ENCODE assay signal across 14 mouse cellular contexts in genomic region chr4:32262825-32263684, GRCm38 (mm10). TPM values are rescaled to one million over a fixed set of nuclear protein-coding genes. Genes with fewer than 3 reads are reported as not detected.
DNase-seq lines count a peak whose midpoint lies in the region; ATAC-seq and TF ChIP-seq lines count a peak whose summit lies in the region.
"Had no signal": no experiment of that assay in that cellular context is flagged by ENCODE, and none has a peak within 500 bp of the region (broad histone marks: within the 10 kb centered on the region; RNA-seq: fewer than 3 reads in every experiment).

No protein-coding gene starts in this region.

- intact Hi-C loops in heart, postnatal 25 days (cut with DNase I): no loop called here
- intact Hi-C loops in left cerebral cortex, postnatal 25 days (cut with DNase I): no loop called here

- ATAC-seq in heart, embryonic 14.5 days (ENCODE audit: insufficient number of reproducible peaks, insufficient read depth, low FRiP score, low read depth): no peak
- ATAC-seq in lung, embryonic 14.5 days (ENCODE audit: insufficient read depth): no peak
- no peak for ATAC-seq in limb, embryonic 12.5 days (ENCODE audit: insufficient number of reproducible peaks, insufficient read depth, low FRiP score, low TSS enrichment, low read depth)

- H3K9me3 ChIP-seq in heart, embryonic 14.5 days (ENCODE audit: control insufficient read depth, low read length): no peaks in the 10 kb centered on the region
- H3K9me3 ChIP-seq in lung, embryonic 14.5 days (ENCODE audit: low read depth, low read length): no peaks in the 10 kb centered on the region
- no peaks in the 10 kb centered on the region for H3K9me3 ChIP-seq in limb, embryonic 12.5 days
- H3K9me3 ChIP-seq: midbrain, embryonic 12.5 days had no signal

- H3K9ac ChIP-seq in heart, embryonic 14.5 days (ENCODE audit: low read length): no peak overlapping the region
- H3K9ac ChIP-seq in lung, embryonic 14.5 days: no peak overlapping the region
- H3K9ac ChIP-seq in limb, embryonic 12.5 days (replicated peaks): no peak overlapping the region
- H3K9ac ChIP-seq: midbrain, embryonic 12.5 days had no signal

- no peak for TF ChIP-seq CTCF in lung, embryonic 14.5 days (IDR thresholded peaks at IDR 0.05; ENCODE audit: low read depth)
- no peak for TF ChIP-seq CTCF in brain, embryonic 14.5 days (IDR thresholded peaks at IDR 0.05; ENCODE audit: borderline replicate concordance, extremely low read depth, insufficient read depth, insufficient read length)

- WGBS in heart, embryonic 14.5 days: 89% methylated on average over 20 of the region's 20 CpGs
- WGBS in lung, embryonic 14.5 days: 80% methylated on average over 20 of the region's 20 CpGs
- 87% methylated on average over 20 of the region's 20 CpGs for WGBS in limb, embryonic 12.5 days

- peak overlapping the region; percentile 2 to 42; a peak in 2 of 4 replicates for H3K27ac ChIP-seq in heart, embryonic 14.5 days (replicated peaks in 1 of 2; ENCODE audit: control insufficient read depth in 1 of 2, insufficient read depth in 1 of 2, low read depth in 2 of 2, low read length in 2 of 2)
- H3K27ac ChIP-seq in lung, embryonic 14.5 days (ENCODE audit: low read depth): no peak overlapping the region
- H3K27ac ChIP-seq in limb, embryonic 12.5 days: peak overlapping the region; percentile 37
- H3K27ac ChIP-seq: midbrain, embryonic 12.5 days had no signal

- H3K36me3 ChIP-seq in heart, embryonic 14.5 days (ENCODE audit: control insufficient read depth, insufficient read depth, low read length): no peaks in the 10 kb centered on the region; the same call in 1 of the 2 replicates
- no peaks in the 10 kb centered on the region for H3K36me3 ChIP-seq in lung, embryonic 14.5 days (ENCODE audit: insufficient read depth)
- H3K36me3 ChIP-seq in limb, embryonic 12.5 days: 0 out of 2 replicates have a peak, but pooled peaks cover 2% of the 10 kb centered on the region
- H3K36me3 ChIP-seq: midbrain, embryonic 12.5 days had no signal

- peaks cover 22 to 44% of the 10 kb centered on the region in 2 experiments for H3K4me1 ChIP-seq in heart, embryonic 14.5 days (ENCODE audit: control insufficient read depth in 2 of 2, insufficient read depth in 2 of 2, low read length in 2 of 2)
- peaks cover 5% of the 10 kb centered on the region; the same call in 1 of the 2 replicates for H3K4me1 ChIP-seq in lung, embryonic 14.5 days (ENCODE audit: insufficient read depth)
- H3K4me1 ChIP-seq in limb, embryonic 12.5 days (replicated peaks): peaks cover 65% of the 10 kb centered on the region

- no peak for TF ChIP-seq POLR2A in brain, embryonic 14.5 days (IDR thresholded peaks at IDR 0.05; ENCODE audit: borderline replicate concordance, extremely low read depth, insufficient read depth, insufficient read length, poor library complexity, severe bottlenecking)

- DNase-seq in heart, postnatal 25 days (ENCODE audit: low spot score): no peak
- peak; percentile 31 for DNase-seq in lung, embryonic 14.5 days
- DNase-seq in lung, postnatal 4 days: no peak
- peak; percentile 20 for DNase-seq in brain, embryonic 14.5 days (ENCODE audit: low read depth)
- no peak for DNase-seq in cerebellum, postnatal 14 days
- no peak for DNase-seq in left cerebral cortex, postnatal 25 days (ENCODE audit: low spot score in 2 of 2)
- DNase-seq: adrenal gland, adult 2 months; kidney, postnatal 25 days; lung, adult 2 months; retina, postnatal 1 day; thymus, postnatal 25 days had no signal

- H3K4me2 ChIP-seq in heart, embryonic 14.5 days (ENCODE audit: low read length): 0 out of 2 replicates have a peak overlapping the region, but pooled peaks have one; percentile 6
- H3K4me2 ChIP-seq in lung, embryonic 14.5 days: no peak overlapping the region
- no peak overlapping the region for H3K4me2 ChIP-seq in limb, embryonic 12.5 days
- H3K4me2 ChIP-seq: midbrain, embryonic 12.5 days had no signal

- no peak overlapping the region for H3K4me3 ChIP-seq in heart, embryonic 14.5 days (ENCODE audit: control insufficient read depth in 1 of 2, insufficient read depth in 1 of 2, low read depth in 1 of 2, low read length in 2 of 2)
- no peak overlapping the region for H3K4me3 ChIP-seq in lung, embryonic 14.5 days (ENCODE audit: low read depth, low read length)
- H3K4me3 ChIP-seq in limb, embryonic 12.5 days (replicated peaks): no peak overlapping the region
- H3K4me3 ChIP-seq: midbrain, embryonic 12.5 days had no signal

- no peaks in the 10 kb centered on the region for H3K27me3 ChIP-seq in heart, embryonic 14.5 days (ENCODE audit: control insufficient read depth, insufficient read depth, low read length)
- H3K27me3 ChIP-seq in lung, embryonic 14.5 days (ENCODE audit: insufficient read depth, low read length): no peaks in the 10 kb centered on the region
- H3K27me3 ChIP-seq in limb, embryonic 12.5 days: no peaks in the 10 kb centered on the region
- H3K27me3 ChIP-seq: midbrain, embryonic 12.5 days had no signal

RNA-seq across cellular contexts. Expression of gene Bach2, which starts 24.5 kb away (rescaled TPM):
- polyA plus RNA-seq in heart, embryonic 14.5 days (2014; fragmentation: Nextera tagmentation; extraction: Ambion mirVana): 7.3 and 8.2 TPM in 2 replicates
- 1 to 10 TPM; 6.9 to 7.9 TPM for total RNA-seq in heart, postnatal 25 days (2021)
- polyA plus RNA-seq in lung, embryonic 14.5 days (2014; fragmentation: Nextera tagmentation; extraction: Ambion mirVana): 12.8 and 16.1 TPM in 2 replicates
- 23.6 and 31.4 TPM in 2 replicates for polyA plus RNA-seq in brain, embryonic 14.5 days (2012; rRNA removed)
- polyA plus RNA-seq in limb, embryonic 12.5 days (2016; fragmentation: Nextera tagmentation; extraction: Ambion mirVana): 13.3 and 14.5 TPM in 2 replicates
- 10 to 100 TPM; 10.4 to 14.4 TPM for total RNA-seq in left cerebral cortex, postnatal 25 days (2021)

Comparison
In these comparisons a context has a peak if more than half of its experiments do, and no peak if none do; other contexts are left out.
1. DNase-seq: peak in lung, embryonic 14.5 days (single experiment) and brain, embryonic 14.5 days (single experiment); none in heart, postnatal 25 days (single experiment), lung, postnatal 4 days (0 of 2), cerebellum, postnatal 14 days (0 of 2) and left cerebral cortex, postnatal 25 days (0 of 2).